Mouse (Mus musculus): ENCODE results near the gene Dixdc1. TPM values are rescaled to one million over a fixed set of nuclear protein-coding genes. Genes with fewer than 3 reads are reported as not detected.
"Not testable (repeated sequence)": the region's sequence is repeated elsewhere in the genome, so short reads cannot be mapped to it uniquely, and the experiment has no call there.

The Dixdc1 gene
- polyA plus RNA-seq, 1 experiment from 2014 or later = 31.7 TPM

GRCm38 (mm10) chr9:50659392-50660217, 79.7 kb downstream of the Dixdc1 start, which contains the start of gene Dlat:
Dlat (minus strand) TSS chr9:50659780.
- Histone ChIP-seq H3K4me3 (peak within 1 kb of the TSS; percentile 92), H3K9me3 (no peaks in the 10 kb centered on the region), H3K27me3 (no peaks in the 10 kb centered on the region), H3K4me1 (replicated peaks) (peaks cover 28% of the 10 kb centered on the region), H3K36me3 (peaks cover 45% of the 10 kb centered on the region), H3K4me2 (peak within 1 kb of the TSS; percentile 88), H3K27ac (replicated peaks) (peak within 1 kb of the TSS; percentile 88), H3K9ac (peak within 1 kb of the TSS; percentile 89)
- peak; percentile 94 for ATAC-seq (ENCODE audit: low FRiP score, low read depth)
- under 1% methylated on average over 63 of the region's 63 CpGs for WGBS

- Histone ChIP-seq H3K4me1 (replicated peaks) (peaks cover 28% of the 10 kb centered on the region), H3K4me2 (peak overlapping the region; percentile 88), H3K36me3 (peaks cover 45% of the 10 kb centered on the region), H3K9me3 (no peaks in the 10 kb centered on the region), H3K9ac (peak overlapping the region; percentile 89), H3K4me3 (peak overlapping the region; percentile 92), H3K27ac (replicated peaks) (peak overlapping the region; percentile 88), H3K27me3 (no peaks in the 10 kb centered on the region)
- WGBS = under 1% methylated on average over 28 of the region's 28 CpGs
- ATAC-seq (ENCODE audit: low FRiP score, low read depth) = no peak; the same call in 1 of the 2 replicates
Observed at GRCm38 (mm10) chr9:50658941-50659388, 80.4 kb downstream of the Dixdc1 start.

- Histone ChIP-seq H3K4me1 (replicated peaks) (peaks cover 28% of the 10 kb centered on the region), H3K36me3 (peaks cover 45% of the 10 kb centered on the region), H3K27me3 (no peaks in the 10 kb centered on the region), H3K27ac (replicated peaks) (peak overlapping the region; percentile 88), H3K4me3 (peak overlapping the region; percentile 92), H3K9ac (peak overlapping the region; percentile 89), H3K9me3 (no peaks in the 10 kb centered on the region), H3K4me2 (peak overlapping the region; percentile 88)
- 22% methylated on average over 5 of the region's 5 CpGs for WGBS
- ATAC-seq (ENCODE audit: low FRiP score, low read depth) = no peak
Observed at GRCm38 (mm10) chr9:50658391-50658790, 80.9 kb downstream of the Dixdc1 start.

DNA sequence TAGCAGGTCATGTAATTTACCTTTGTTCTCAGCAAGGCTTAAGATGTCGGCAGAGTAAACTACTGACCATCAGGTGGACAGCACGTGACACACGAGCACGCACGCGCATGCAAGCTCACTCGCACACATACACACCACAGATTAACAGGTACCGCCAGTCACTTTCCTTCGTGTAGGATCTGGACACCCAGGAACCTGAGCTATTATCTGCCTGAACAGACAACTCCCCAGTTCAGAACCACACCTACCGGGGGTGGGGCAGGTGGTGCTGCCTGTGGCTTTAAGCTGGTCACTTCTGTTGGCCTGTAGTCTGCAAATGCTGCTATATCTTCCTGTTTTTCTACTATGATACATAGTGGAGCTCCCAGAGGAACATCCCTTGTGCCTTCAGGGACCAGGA, 88.8 kb downstream of the Dixdc1 start:
- no peak overlapping the region for H3K4me2 ChIP-seq
- no peak for ATAC-seq (ENCODE audit: low FRiP score, low read depth)
- H3K9me3 ChIP-seq = no peaks in the 10 kb centered on the region
- no peaks in the 10 kb centered on the region for H3K27me3 ChIP-seq
- no peak overlapping the region for H3K9ac ChIP-seq
- WGBS = 96% methylated on average over 10 of the region's 10 CpGs
- peaks cover 90% of the 10 kb centered on the region for H3K36me3 ChIP-seq
- H3K27ac ChIP-seq (replicated peaks) = no peak overlapping the region
- H3K4me3 ChIP-seq = no peak overlapping the region
- H3K4me1 ChIP-seq (replicated peaks) = no peaks in the 10 kb centered on the region

DNA sequence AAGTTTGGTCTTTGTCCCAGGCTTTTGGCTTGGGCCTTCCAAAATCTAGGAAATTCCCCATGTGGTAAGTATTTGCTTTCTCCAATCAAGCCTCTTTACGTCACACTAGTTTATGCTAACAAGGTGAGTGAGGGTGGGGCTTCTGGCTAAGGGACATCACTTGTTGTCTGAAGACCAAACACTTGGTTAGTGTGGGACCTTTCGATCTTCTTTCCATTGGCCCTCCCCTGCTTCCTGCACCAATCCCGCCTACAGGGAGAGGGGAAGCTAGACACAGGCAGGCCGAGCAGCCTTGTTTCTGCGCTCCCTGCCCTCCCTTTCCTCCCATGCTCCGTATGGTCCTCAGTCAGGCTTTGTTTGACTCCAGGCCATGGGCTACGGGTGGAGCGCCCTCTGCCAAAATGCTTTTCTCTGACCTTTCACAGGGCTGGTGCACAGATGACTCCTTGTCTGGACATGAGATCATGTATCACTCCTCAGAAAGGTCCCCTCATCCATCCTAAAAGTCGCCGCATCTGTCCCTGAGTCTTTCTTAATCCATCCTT, 92.4 kb downstream of the Dixdc1 start:
- Histone ChIP-seq H3K4me1 (replicated peaks) (no peaks in the 10 kb centered on the region), H3K27me3 (no peaks in the 10 kb centered on the region), H3K9ac (no peak overlapping the region), H3K4me2 (no peak overlapping the region), H3K36me3 (peaks cover 90% of the 10 kb centered on the region), H3K27ac (replicated peaks) (no peak overlapping the region), H3K9me3 (no peaks in the 10 kb centered on the region), H3K4me3 (no peak overlapping the region)
- 81% methylated on average over 10 of the region's 10 CpGs for WGBS
- no peak for ATAC-seq (ENCODE audit: low FRiP score, low read depth)

- no peak for ATAC-seq (ENCODE audit: low FRiP score, low read depth)
- no peak overlapping the region for H3K4me2 ChIP-seq
- H3K9ac ChIP-seq = no peak overlapping the region
- H3K4me1 ChIP-seq (replicated peaks) = no peaks in the 10 kb centered on the region
- H3K27me3 ChIP-seq = no peaks in the 10 kb centered on the region
- peaks cover 43% of the 10 kb centered on the region for H3K36me3 ChIP-seq
- H3K9me3 ChIP-seq = no peaks in the 10 kb centered on the region
- H3K27ac ChIP-seq (replicated peaks) = no peak overlapping the region
- H3K4me3 ChIP-seq = no peak overlapping the region
- whole genome bisulfite sequencing = 95% methylated on average over 11 of the region's 11 CpGs
Observed at GRCm38 (mm10) chr9:50634270-50634669, 105.0 kb downstream of the Dixdc1 start.

DNA sequence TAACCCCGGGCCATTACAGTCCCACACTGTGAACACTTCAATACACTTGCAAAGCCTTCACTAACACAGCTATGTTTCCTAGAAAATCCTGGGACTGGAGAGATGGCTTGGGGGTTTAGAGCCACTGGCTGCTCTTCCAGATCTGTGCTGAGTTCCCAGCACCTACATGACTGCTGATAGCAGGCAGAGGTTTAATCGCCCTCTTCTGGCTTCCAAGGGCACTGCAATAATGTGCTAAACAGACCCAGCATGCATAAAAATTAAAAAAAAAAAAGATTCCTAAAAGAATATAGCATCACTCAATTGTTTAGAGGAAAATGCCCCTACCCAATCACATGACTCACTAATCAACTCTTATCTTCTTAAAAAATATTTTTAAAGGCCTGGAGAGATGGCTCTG, 106.3 kb downstream of the Dixdc1 start:
- no peaks in the 10 kb centered on the region for H3K9me3 ChIP-seq
- H3K4me1 ChIP-seq (replicated peaks) = no peaks in the 10 kb centered on the region
- peaks cover 35% of the 10 kb centered on the region for H3K36me3 ChIP-seq
- H3K4me3 ChIP-seq = no peak overlapping the region
- no peak for ATAC-seq (ENCODE audit: low FRiP score, low read depth)
- no peak overlapping the region for H3K27ac ChIP-seq (replicated peaks)
- no peak overlapping the region for H3K4me2 ChIP-seq
- 61% methylated on average over 2 of the region's 2 CpGs for WGBS
- no peaks in the 10 kb centered on the region for H3K27me3 ChIP-seq
- H3K9ac ChIP-seq = no peak overlapping the region

- Histone ChIP-seq H3K9ac (no peak overlapping the region), H3K27me3 (no peaks in the 10 kb centered on the region), H3K36me3 (peaks cover 32% of the 10 kb centered on the region), H3K4me3 (no peak overlapping the region), H3K9me3 (no peaks in the 10 kb centered on the region), H3K4me2 (no peak overlapping the region), H3K27ac (replicated peaks) (no peak overlapping the region), H3K4me1 (replicated peaks) (no peaks in the 10 kb centered on the region)
- WGBS = 92% methylated on average over 6 of the region's 6 CpGs
- ATAC-seq (ENCODE audit: low FRiP score, low read depth) = no peak
Observed at GRCm38 (mm10) chr9:50632016-50632688, 107.2 kb downstream of the Dixdc1 start.

DNA sequence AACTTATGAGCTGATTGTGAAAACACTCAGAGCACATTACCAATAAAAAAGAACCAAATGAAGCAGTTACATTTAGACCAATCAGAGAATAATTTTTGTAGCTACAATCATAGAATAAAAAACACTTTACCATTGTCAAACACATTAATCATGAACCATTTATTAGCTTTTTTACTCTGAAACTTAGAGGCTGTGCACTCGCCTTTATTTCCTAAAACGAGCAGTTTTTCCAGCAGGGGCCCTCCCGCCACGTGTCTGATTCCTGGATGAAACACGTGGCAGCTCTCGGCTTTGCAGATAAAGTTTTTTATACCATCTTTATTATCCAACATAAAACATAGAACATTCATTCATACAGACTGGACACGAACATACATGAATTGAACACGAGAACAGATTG, 108.4 kb downstream of the Dixdc1 start:
- H3K27ac ChIP-seq (replicated peaks); H3K27me3 ChIP-seq; H3K4me3 ChIP-seq; H3K9ac ChIP-seq; H3K9me3 ChIP-seq; H3K4me2 ChIP-seq; ATAC-seq (ENCODE audit: low FRiP score, low read depth); H3K4me1 ChIP-seq (replicated peaks): not testable (repeated sequence)
- 90% methylated on average over 6 of the region's 8 CpGs for WGBS
- H3K36me3 ChIP-seq = peaks cover 23% of the 10 kb centered on the region

DNA sequence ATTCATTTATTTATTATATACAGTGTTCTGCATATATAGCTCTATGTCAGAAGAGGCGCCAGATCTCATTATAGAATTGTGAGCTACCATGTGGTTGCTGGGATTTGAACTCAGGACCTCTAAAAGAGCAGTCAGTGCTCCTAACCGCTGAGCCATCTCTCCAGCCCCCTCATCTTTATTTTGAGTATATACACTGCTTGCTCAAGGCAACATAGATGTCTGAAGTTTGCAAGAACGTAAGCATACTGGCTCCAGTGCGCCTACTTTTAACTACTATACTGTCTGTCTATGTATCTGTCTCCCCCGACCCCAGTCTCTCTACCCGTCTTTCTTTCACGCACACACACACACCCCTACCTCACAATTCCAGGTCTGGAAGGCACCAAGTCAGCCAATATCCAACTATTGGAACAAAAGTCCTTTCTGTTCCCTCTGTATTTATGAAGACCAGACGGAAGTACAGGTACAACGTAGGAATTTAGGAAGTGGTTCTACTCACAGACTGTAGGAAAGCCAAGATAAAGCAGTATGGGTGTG, 121.5 kb downstream of the Dixdc1 start:
- Histone ChIP-seq H3K9me3 (no peaks in the 10 kb centered on the region), H3K4me1 (replicated peaks) (peaks cover 30% of the 10 kb centered on the region), H3K9ac (no peak overlapping the region), H3K4me3 (peak overlapping the region; percentile 100), H3K4me2 (peak overlapping the region; percentile 87), H3K36me3 (peaks cover 24% of the 10 kb centered on the region), H3K27me3 (no peaks in the 10 kb centered on the region), H3K27ac (replicated peaks) (no peak overlapping the region)
- WGBS = 63% methylated on average over 9 of the region's 9 CpGs
- no peak; the same call in 1 of the 2 replicates for ATAC-seq (ENCODE audit: low FRiP score, low read depth)

DNA sequence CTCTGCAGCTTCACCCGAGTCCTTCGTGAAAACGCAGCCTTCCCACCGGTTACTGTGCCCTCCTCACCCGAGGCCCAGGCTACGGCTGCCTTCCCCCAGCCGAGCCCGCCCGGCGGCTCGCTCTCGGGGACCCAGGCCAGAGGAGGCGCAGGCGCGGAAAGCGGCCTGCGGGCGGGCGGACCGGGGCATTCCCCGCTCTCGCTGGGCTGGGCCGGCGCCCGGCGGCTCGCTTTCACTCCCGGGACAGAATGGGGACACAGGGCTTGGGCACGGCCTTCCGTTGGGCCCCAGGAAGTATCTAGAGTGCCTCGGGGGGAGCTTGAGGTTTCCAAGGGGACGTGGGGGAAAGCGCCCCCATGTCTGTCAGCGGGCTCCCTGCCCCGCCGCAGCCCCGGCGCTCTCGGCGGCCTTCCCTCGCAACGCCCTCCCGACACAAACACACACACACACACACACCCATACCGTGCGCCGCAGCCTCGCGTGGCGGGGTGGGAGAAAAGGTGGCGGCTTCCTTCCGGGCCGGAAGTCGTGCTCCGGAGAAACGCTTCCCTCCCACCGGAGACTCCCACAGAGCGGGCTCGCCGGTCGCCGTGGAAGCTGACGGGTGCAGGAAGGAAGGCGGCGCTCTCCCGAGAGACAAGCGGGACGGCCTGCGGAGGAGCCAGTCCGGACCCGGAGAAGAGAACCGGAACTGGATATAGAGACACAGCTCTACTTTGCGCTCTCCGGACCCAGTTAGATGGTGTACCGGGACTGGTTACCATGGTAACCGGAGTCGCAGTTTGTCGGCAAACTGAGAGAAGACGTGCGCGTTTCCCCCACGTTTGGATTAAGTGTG, 122.3 kb downstream of the Dixdc1 start, which contains the start of the genes Pih1d2 and Nkapd1:
Gene Pih1d2 (plus strand): TSS at position 556 of the 838 bp plus-strand sequence.
Gene Nkapd1 (minus strand): TSS at position 699 of the 838 bp plus-strand sequence.
- peak within 1 kb of the TSS; percentile 100 for H3K4me3 ChIP-seq
- WGBS = under 1% methylated on average over 73 of the region's 81 CpGs
- no peaks in the 10 kb centered on the region for H3K27me3 ChIP-seq
- H3K9ac ChIP-seq = peak within 1 kb of the TSS; percentile 97
- H3K27ac ChIP-seq (replicated peaks) = peak within 1 kb of the TSS; percentile 94
- peaks cover 33% of the 10 kb centered on the region for H3K36me3 ChIP-seq
- no peaks in the 10 kb centered on the region for H3K9me3 ChIP-seq
- H3K4me2 ChIP-seq = peak within 1 kb of the TSS; percentile 87
- ATAC-seq (ENCODE audit: low FRiP score, low read depth) = peak; percentile 96
- H3K4me1 ChIP-seq (replicated peaks) = peaks cover 30% of the 10 kb centered on the region
